Mouse (Mus musculus) neural tube, embryonic 11.5 days (tissue): Measurements from ENCODE around the gene R3hdm2. TPM values are rescaled to one million over a fixed set of nuclear protein-coding genes. Genes with fewer than 3 reads are reported as not detected.

Experiments used
- ATAC-seq: fragments of 200-750 bp; cut with Nextera tagmentation; 2 replicates; pipeline ENCODE4 v1.8.0; 2017; ENCODE audit warnings: moderate number of reproducible peaks, mild to moderate bottlenecking, moderate TSS enrichment, moderate library complexity; ENCODE audit not compliant: insufficient read depth, low FRiP score, low TSS enrichment
- DNase-seq: peaks from one replicate; pipeline ENCODE4 v3.0.0-alpha.2; 2015; ENCODE audit warnings: low spot score
- H3K27ac ChIP-seq: fragments of 300-500 bp; sonication (generic); 2 replicates; pipeline ENCODE4 v1.5.1; 2014; ENCODE audit warnings: low read depth, mild to moderate bottlenecking, low read length
- H3K27me3 ChIP-seq: fragments of 300-500 bp; sonication (generic); 2 replicates; pipeline ENCODE4 v1.6.1; 2014; ENCODE audit warnings: mild to moderate bottlenecking, low read length, mixed read lengths; ENCODE audit not compliant: control insufficient read depth, insufficient read depth
- H3K36me3 ChIP-seq: fragments of 300-500 bp; sonication (generic); 2 replicates; pipeline ENCODE4 v1.6.1; 2014; ENCODE audit warnings: mild to moderate bottlenecking, low read length, moderate library complexity, mixed read lengths; ENCODE audit not compliant: control insufficient read depth, insufficient read depth
- H3K4me1 ChIP-seq: fragments of 300-500 bp; sonication (generic); 2 replicates; pipeline ENCODE4 v1.6.1; 2014; ENCODE audit warnings: low read length, mixed read lengths; ENCODE audit not compliant: control insufficient read depth, insufficient read depth
- H3K4me2 ChIP-seq: fragments of 300-500 bp; sonication (generic); 2 replicates; pipeline ENCODE4 v1.6.1; 2014; ENCODE audit warnings: low read depth, mild to moderate bottlenecking, moderate library complexity
- H3K4me3 ChIP-seq: fragments of 300-500 bp; sonication (generic); 2 replicates; pipeline ENCODE4 v1.5.1; 2014; ENCODE audit warnings: low read depth, low read length
- H3K9ac ChIP-seq: fragments of 300-500 bp; sonication (generic); 2 replicates; pipeline ENCODE4 v1.6.1; 2014; ENCODE audit warnings: mild to moderate bottlenecking, low read length
- H3K9me3 ChIP-seq: fragments of 300-500 bp; sonication (generic); 2 replicates; pipeline ENCODE4 v1.6.1; 2016; ENCODE audit warnings: low read length; ENCODE audit not compliant: control insufficient read depth
- WGBS: fragments of 180-500 bp; shearing (Covaris S2); extraction: QIAGEN DNeasy Blood & Tissue Kit; methylation state at CpG from one replicate; pipeline ENCODE4 v1.1.7; 2014; 5-methylcytosine and 5-hydroxymethylcytosine counted together
- polyA plus RNA-seq: library from polyadenylated mRNA; unstranded; fragments of >200 nt; fragmentation: Nextera tagmentation; extraction: Ambion mirVana; gene quantifications from 2 replicates; pipeline ENCODE4 v1.2.1, GENCODE M21; 2014

Gene R3hdm2
- polyA plus RNA-seq, 1 experiment from 2014 or later = 27.4 TPM

DNA sequence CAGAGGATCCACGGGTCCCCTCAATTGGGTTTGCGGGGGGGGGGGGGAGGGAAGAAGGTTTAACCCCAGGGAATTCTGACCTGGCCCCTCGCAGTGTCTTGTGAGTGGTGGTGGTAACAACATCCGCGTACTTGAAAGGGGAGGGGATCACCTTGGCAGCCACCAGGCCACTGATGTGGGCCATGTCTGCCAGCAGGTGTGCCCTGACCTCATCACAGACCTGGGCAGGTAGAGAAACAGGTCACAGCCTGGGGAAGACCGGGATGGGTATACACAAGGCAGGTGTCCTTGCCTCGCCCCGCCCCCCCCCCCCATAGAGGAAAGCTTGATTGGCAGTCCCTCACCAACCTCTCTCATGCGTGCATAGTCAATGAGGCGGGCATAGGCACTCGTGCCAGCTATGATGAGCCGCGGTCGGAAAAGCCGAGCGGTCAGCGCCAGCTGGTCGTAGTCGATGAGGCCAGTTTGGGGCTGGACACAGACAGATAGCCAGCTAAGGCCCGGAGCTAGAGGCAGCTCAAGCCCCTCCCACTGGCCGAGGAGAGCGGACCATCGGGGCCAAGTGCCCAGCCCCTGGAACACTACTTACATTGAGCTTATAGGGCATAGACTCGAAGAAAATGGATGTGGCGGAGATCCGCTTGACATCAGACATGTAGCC, 139.0 kb downstream of the R3hdm2 start:
- Histone ChIP-seq H3K4me1 (peaks cover 33% of the 10 kb centered on the region), H3K9ac (no peak overlapping the region), H3K27ac (no peak overlapping the region), H3K27me3 (peaks cover 16% of the 10 kb centered on the region), H3K4me3 (no peak overlapping the region), H3K9me3 (no peaks in the 10 kb centered on the region), H3K36me3 (peaks cover 2% of the 10 kb centered on the region; the same call in 1 of the 2 replicates), H3K4me2 (no peak overlapping the region)
- ATAC-seq = no peak
- DNase-seq = no peak
- 97% methylated on average over 26 of the region's 26 CpGs for WGBS

DNA sequence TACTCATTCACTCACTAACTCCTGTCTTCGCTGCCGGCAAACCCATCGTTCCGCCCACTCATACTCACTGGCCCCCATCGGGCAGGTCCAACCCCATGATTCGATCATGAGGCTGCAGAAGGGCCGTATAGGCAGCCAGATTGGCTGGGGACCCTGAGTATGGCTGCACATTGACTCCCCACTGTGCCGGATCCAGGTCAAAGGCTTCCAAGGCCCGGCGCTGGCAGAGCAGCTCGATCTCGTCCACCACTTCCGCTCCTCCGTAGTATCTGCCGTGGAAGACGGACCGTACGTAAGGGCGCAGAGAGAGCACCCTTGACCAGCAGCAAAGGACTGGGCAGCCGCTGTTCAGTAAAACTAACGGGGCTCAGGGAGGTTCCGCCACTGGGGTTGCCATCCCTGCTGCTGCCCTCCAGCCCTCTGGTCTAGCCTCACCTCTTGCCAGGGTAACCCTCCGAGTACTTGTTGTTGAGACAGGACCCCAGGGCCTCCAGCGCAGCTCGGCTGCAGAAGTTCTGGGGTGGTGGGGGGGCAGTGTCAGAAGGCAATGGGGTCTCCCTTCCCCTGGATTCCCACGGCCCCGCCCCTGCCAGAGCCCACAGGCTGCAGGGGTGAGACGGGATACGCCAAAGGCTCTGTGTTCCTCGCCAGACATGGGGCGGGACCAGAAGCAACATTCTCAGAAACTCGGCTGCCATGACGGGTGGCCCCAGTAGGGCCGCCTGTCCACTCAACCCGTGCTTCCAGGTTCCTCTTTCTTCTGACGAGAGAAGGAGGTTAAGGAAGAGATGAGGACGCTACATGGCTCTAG, 140.0 kb downstream of the R3hdm2 start:
- no peak overlapping the region; the same call in 1 of the 2 replicates for H3K9ac ChIP-seq
- no peak overlapping the region for H3K4me2 ChIP-seq
- H3K36me3 ChIP-seq = peaks cover 2% of the 10 kb centered on the region; the same call in 1 of the 2 replicates
- ATAC-seq (no peak), DNase-seq (no peak)
- peaks cover 35% of the 10 kb centered on the region for H3K4me1 ChIP-seq
- peaks cover 17% of the 10 kb centered on the region for H3K27me3 ChIP-seq
- WGBS = 94% methylated on average over 37 of the region's 37 CpGs
- H3K9me3 ChIP-seq = no peaks in the 10 kb centered on the region
- H3K4me3 ChIP-seq = no peak overlapping the region
- no peak overlapping the region for H3K27ac ChIP-seq

DNA sequence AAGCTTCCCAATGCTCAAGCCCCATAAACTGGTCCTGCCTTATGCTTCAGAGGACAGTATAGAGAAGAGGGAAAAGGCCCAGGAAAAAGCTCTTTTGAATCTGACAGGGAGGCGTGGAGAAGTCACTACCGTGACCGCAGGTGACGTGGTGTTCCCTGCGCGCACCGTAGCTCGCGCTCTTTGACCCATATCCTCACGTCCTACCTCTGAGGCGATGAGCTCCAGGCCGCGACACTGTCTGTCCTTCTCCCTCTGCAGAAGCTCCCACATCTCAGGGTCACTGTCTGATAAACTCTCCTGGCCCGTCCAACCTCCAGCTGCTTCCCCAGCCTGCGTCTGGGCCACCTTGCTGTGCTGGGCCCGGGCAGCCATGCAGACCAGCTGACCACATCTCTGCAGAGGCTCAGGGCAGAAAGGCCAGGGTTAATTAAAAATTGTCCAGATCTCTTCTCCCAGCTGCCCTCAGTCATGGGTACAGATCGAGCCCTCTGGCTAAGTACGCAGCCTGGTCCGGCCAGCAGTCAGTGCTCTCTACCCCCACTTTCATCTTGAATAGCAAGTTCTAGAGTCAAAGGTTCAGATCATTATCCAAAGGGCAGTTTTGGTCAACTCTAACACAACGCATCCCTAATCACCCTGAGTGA, 140.7 kb downstream of the R3hdm2 start:
- H3K27ac ChIP-seq = no peak overlapping the region
- peaks cover 2% of the 10 kb centered on the region; the same call in 1 of the 2 replicates for H3K36me3 ChIP-seq
- H3K9me3 ChIP-seq = no peaks in the 10 kb centered on the region
- DNase-seq (peak; percentile 11), ATAC-seq (no peak)
- H3K27me3 ChIP-seq = peaks cover 22% of the 10 kb centered on the region
- H3K9ac ChIP-seq = no peak overlapping the region
- peaks cover 31% of the 10 kb centered on the region for H3K4me1 ChIP-seq
- WGBS = 85% methylated on average over 20 of the region's 20 CpGs
- no peak overlapping the region for H3K4me3 ChIP-seq
- no peak overlapping the region for H3K4me2 ChIP-seq

DNA sequence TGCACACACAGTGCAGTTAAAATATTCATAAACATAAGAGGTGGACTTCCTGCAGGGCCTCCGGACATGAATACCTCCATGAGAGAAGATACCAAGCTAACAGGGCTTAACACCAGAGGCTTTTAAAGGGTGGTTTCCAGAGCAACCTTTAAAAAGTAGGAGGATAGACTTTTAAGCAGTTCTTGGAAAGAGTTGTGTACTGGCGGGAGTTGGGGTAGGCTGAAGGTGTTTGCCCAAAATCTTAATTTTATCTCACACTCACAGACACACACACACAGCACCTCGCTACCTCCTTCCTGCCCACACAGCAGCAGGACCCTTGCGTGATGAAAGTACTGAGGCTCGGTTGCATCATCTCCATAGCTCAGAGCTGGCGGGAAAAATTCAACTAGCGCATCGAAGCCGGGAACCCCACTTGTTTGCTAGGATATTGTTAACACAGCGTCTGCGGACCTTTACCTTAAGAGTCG, 141.5 kb downstream of the R3hdm2 start:
- 13% methylated on average over 12 of the region's 12 CpGs for WGBS
- peaks cover 2% of the 10 kb centered on the region; the same call in 1 of the 2 replicates for H3K36me3 ChIP-seq
- no peak for DNase-seq
- peak overlapping the region; percentile 79 for H3K4me2 ChIP-seq
- ATAC-seq = no peak
- H3K27me3 ChIP-seq = peaks cover 30% of the 10 kb centered on the region
- peak overlapping the region; percentile 60 for H3K9ac ChIP-seq
- peak overlapping the region; percentile 53 for H3K4me3 ChIP-seq
- no peak overlapping the region for H3K27ac ChIP-seq
- H3K9me3 ChIP-seq = no peaks in the 10 kb centered on the region
- peaks cover 30% of the 10 kb centered on the region for H3K4me1 ChIP-seq

DNA sequence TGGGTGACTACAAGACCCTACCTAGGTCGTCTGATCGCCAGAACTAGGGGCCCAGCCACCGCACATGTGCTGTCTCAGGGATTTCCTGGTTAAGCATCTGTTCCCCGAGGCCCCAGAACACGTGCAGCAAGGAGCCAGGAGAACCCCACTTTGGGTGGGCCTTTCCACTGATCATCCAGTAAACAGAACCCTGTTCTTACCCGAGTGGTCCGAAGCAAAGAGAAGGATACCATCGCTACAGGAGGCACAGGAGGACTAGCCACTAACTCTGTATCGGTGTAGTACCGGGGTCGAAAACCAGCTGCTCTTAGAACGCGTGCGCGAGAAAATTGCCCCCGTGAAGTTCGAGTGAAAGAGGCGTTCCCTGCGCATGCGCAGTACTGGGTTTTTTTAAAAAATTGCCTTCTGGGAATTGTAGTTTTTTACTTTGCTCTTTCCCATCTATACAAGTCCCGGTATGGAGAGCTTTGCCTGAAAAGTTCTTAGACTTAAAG, 142.0 kb downstream of the R3hdm2 start, which contains the start of gene Shmt2:
TSS of gene Shmt2 (minus strand) at position 357 of the 494 bp plus-strand sequence.
- H3K27ac ChIP-seq = no peak within 1 kb of the TSS
- ATAC-seq (peak; percentile 43), DNase-seq (peak; percentile 92)
- peaks cover 2% of the 10 kb centered on the region; the same call in 1 of the 2 replicates for H3K36me3 ChIP-seq
- peak within 1 kb of the TSS; percentile 53 for H3K4me3 ChIP-seq
- under 1% methylated on average over 21 of the region's 21 CpGs for WGBS
- no peaks in the 10 kb centered on the region for H3K9me3 ChIP-seq
- H3K9ac ChIP-seq = peak within 1 kb of the TSS; percentile 60
- peaks cover 28% of the 10 kb centered on the region for H3K4me1 ChIP-seq
- peaks cover 34% of the 10 kb centered on the region for H3K27me3 ChIP-seq
- H3K4me2 ChIP-seq = peak within 1 kb of the TSS; percentile 79

DNA sequence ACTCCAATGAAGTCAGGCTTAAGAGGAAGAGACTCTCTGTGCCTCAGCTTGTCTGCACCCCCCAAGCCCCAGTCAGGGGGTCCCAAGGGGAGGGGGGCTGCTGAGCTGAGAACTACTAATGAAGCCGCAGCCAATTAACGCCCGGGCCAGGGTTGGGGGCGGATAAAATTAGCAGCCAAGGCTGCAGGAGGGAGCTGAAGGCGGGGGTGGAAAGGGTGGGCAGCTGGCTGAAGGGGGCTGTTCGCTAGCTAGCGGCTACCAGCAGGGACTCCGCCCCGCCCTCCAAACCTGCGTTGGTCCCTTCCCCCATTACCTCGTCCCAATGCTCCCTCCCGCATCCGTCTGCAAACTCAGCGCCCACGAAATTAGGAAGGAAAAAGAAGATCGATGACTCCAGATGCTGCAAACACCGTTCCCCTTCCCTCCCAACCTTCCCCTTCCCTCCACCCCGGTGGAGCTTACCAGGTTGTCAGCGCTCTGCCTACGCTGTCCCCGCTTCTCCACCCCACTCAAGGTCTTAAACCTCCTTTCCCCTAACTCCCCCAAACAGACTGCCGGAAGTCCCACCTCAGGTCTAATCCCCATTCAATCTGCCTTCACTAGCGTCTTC, 144.6 kb downstream of the R3hdm2 start:
- Histone ChIP-seq H3K4me3 (no peak overlapping the region), H3K9ac (no peak overlapping the region; the same call in 1 of the 2 replicates), H3K27ac (no peak overlapping the region), H3K27me3 (peaks cover 59% of the 10 kb centered on the region), H3K4me1 (peaks cover 26% of the 10 kb centered on the region), H3K9me3 (no peaks in the 10 kb centered on the region), H3K36me3 (no peaks in the 10 kb centered on the region), H3K4me2 (peak overlapping the region; percentile 15; the same call in 1 of the 2 replicates)
- ATAC-seq = no peak
- DNase-seq = no peak
- WGBS = under 1% methylated on average over 22 of the region's 23 CpGs

DNA sequence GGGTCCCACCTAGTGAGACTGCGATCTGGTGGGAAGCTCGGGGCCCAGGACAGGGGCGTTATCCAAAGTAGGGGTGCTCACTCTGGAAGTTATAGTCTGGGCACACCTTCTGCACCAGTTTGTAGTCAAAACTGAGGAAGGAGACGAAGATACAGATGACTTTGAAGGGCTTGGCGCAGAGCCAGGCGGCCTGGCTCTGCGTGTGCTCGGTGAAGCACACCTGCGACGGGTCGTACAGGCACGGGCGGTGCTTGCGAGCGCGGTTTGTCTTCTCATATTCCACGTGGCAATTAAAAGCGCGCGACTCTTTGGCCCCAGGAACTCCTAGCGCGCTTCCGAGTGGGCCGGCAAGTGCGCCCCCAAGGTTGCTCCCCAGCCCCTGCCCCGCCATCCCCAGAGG, 145.9 kb downstream of the R3hdm2 start:
- peak overlapping the region; percentile 36 for H3K4me2 ChIP-seq
- H3K4me3 ChIP-seq = 0 out of 2 replicates have a peak overlapping the region, but pooled peaks have one; percentile 17
- WGBS = 2% methylated on average over 25 of the region's 26 CpGs
- no peak for ATAC-seq
- H3K27ac ChIP-seq = peak overlapping the region; percentile 69; the same call in 1 of the 2 replicates
- H3K36me3 ChIP-seq = no peaks in the 10 kb centered on the region
- peaks cover 30% of the 10 kb centered on the region for H3K4me1 ChIP-seq
- DNase-seq = no peak
- H3K9ac ChIP-seq = peak overlapping the region; percentile 14; the same call in 1 of the 2 replicates
- no peaks in the 10 kb centered on the region for H3K9me3 ChIP-seq
- peaks cover 72% of the 10 kb centered on the region for H3K27me3 ChIP-seq

DNA sequence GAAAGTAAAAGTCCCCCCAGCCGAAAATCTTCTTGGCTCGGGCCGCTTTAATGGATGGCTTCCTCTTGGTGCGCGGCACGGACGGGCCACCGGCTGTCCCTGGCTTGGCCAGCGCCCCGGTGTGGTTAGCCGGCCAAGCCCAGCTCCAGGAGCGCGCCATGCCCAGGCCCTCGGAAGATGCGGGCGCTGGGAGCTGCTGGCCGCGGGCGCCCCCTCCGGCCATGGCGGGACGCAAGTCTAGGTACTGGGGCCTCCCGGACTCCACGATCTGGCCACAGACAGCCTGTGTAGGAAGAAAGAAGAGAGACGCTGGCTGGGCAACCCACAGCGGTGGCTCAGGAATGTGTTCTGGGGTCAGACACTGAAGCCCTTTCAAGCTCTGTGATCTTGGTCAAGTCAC, 146.6 kb downstream of the R3hdm2 start:
- peak overlapping the region; percentile 69 for H3K27ac ChIP-seq
- DNase-seq = peak; percentile 82
- under 1% methylated on average over 26 of the region's 26 CpGs for WGBS
- H3K36me3 ChIP-seq = no peaks in the 10 kb centered on the region
- H3K4me2 ChIP-seq = peak overlapping the region; percentile 36
- ATAC-seq = peak; percentile 22; the same call in 1 of the 2 replicates
- no peaks in the 10 kb centered on the region for H3K9me3 ChIP-seq
- peaks cover 79% of the 10 kb centered on the region for H3K27me3 ChIP-seq
- H3K4me3 ChIP-seq = peak overlapping the region; percentile 17; the same call in 1 of the 2 replicates
- no peak overlapping the region; the same call in 1 of the 2 replicates for H3K9ac ChIP-seq
- peaks cover 28% of the 10 kb centered on the region for H3K4me1 ChIP-seq
